Mouse (Mus musculus) thymus, adult 2 months (tissue): ENCODE measurements around the gene Cphx3. TPM values are rescaled to one million over a fixed set of nuclear protein-coding genes. Genes with fewer than 3 reads are reported as not detected.
"Not testable (repeated sequence)": the region's sequence is repeated elsewhere in the genome, so short reads cannot be mapped to it uniquely, and the experiment has no call there.

Experiments used
- DNase-seq: peaks from one replicate; pipeline ENCODE4 v3.0.0; 2021
- H3K27ac ChIP-seq: fragments of 200-500 bp; 2 replicates; pipeline ENCODE4 v1.5.1; 2012; ENCODE audit warnings: low read length, control low read depth; ENCODE audit not compliant: control insufficient read depth, insufficient read depth
- H3K27me3 ChIP-seq: fragments of 200-500 bp; 2 replicates; pipeline ENCODE4 v1.6.1; 2012; ENCODE audit warnings: mild to moderate bottlenecking, low read length, moderate library complexity, mixed read lengths; ENCODE audit not compliant: control insufficient read depth, insufficient read depth
- H3K36me3 ChIP-seq: fragments of 200-500 bp; 2 replicates; pipeline ENCODE4 v1.6.1; 2012; ENCODE audit warnings: mild to moderate bottlenecking, low read length, moderate library complexity; ENCODE audit not compliant: control insufficient read depth, insufficient read depth
- H3K4me1 ChIP-seq: fragments of 200-500 bp; replicated peaks from 2 replicates; pipeline ENCODE4 v1.6.1; 2012; ENCODE audit warnings: low read length; ENCODE audit not compliant: control insufficient read depth, insufficient read depth
- H3K4me3 ChIP-seq: fragments of 200-500 bp; 2 replicates; pipeline ENCODE4 v1.5.1; 2012; ENCODE audit warnings: mild to moderate bottlenecking, low read length, control low read depth, moderate library complexity; ENCODE audit not compliant: control insufficient read depth, insufficient read depth
- WGBS: fragments of 180-500 bp; shearing (Covaris S2); methylation state at CpG from one replicate; pipeline ENCODE4 v1.1.7; 2018; 5-methylcytosine and 5-hydroxymethylcytosine counted together
- polyA plus RNA-seq: library from polyadenylated mRNA; depleted of rRNA; stranded (reverse); fragments of >200 nt; gene quantifications from 2 replicates; pipeline ENCODE4 v1.2.3, GENCODE M21; 2012; rRNA removed

Cphx3 gene
- polyA plus RNA-seq, 1 experiment = not detected

- WGBS = no CpG with 5 or more reads among the region's 25 CpGs
- not testable (repeated sequence) for H3K27ac ChIP-seq, H3K27me3 ChIP-seq, DNase-seq, H3K4me3 ChIP-seq, H3K4me1 ChIP-seq, H3K36me3 ChIP-seq
Observed at GRCm38 (mm10) chr14:26257756-26258617, 175.9 kb downstream of the Cphx3 start, which contains the start of gene Duxbl3. Duxbl3 (plus strand) TSS chr14:26257962.

- not testable (repeated sequence) for H3K27me3 ChIP-seq, H3K27ac ChIP-seq, H3K4me1 ChIP-seq, H3K4me3 ChIP-seq, H3K36me3 ChIP-seq, DNase-seq
- no CpG with 5 or more reads among the region's 6 CpGs for WGBS
Observed at GRCm38 (mm10) chr14:26258729-26259128, 176.6 kb downstream of the Cphx3 start.

Other genes with a start within 250 kb of the Cphx3 start
- 113 and 122 TPM in 2 replicates for gene Anxa11, start 240.1 kb upstream of the Cphx3 start, polyA plus RNA-seq
- gene Plac9a, start 179.2 kb upstream of the Cphx3 start, polyA plus RNA-seq = 1.3 TPM in 1 of 2 replicates, not detected in the other
- 2.4 and 3.5 TPM in 2 replicates for gene Tmem254a, start 154.6 kb upstream of the Cphx3 start, polyA plus RNA-seq
- not detected in 2 replicates for gene Cphx1, start 144.0 kb upstream of the Cphx3 start, polyA plus RNA-seq
- 0.54 and 0.82 TPM in 2 replicates for gene Duxbl1, start 103.7 kb upstream of the Cphx3 start, polyA plus RNA-seq
- gene Gm9780, start 39.6 kb upstream of the Cphx3 start, polyA plus RNA-seq = 49.9 and 59.0 TPM in 2 replicates
- 19.0 and 27.1 TPM in 2 replicates for gene Tmem254c, start 14.9 kb upstream of the Cphx3 start, polyA plus RNA-seq
- not detected in 2 replicates for gene Cphx2, start 781 bp upstream of the Cphx3 start, polyA plus RNA-seq
- 0.22 and 1.4 TPM in 2 replicates for gene Duxbl2, start 36.1 kb downstream of the Cphx3 start, polyA plus RNA-seq
- gene Plac9b, start 100.2 kb downstream of the Cphx3 start, polyA plus RNA-seq = 4.3 and 12.3 TPM in 2 replicates
- 19.6 and 20.7 TPM in 2 replicates for gene Tmem254b, start 124.7 kb downstream of the Cphx3 start, polyA plus RNA-seq
- 0.51 and 0.75 TPM in 2 replicates for gene Duxbl3, start 175.7 kb downstream of the Cphx3 start, polyA plus RNA-seq